8 mouse cellular contexts compared by ENCODE assay signal in genomic region chr17:24205284-24205888, GRCm38 (mm10). TPM values are rescaled to one million over a fixed set of nuclear protein-coding genes. Genes with fewer than 3 reads are reported as not detected.
DNase-seq lines count a peak whose midpoint lies in the region; ATAC-seq and TF ChIP-seq lines count a peak whose summit lies in the region.

Tbc1d24 (minus strand) TSS chr17:24205562.

- WGBS in embryonic facial prominence, embryonic 13.5 days, result under 1% methylated on average over 59 of the region's 65 CpGs
- under 1% methylated on average over 65 of the region's 65 CpGs for whole genome bisulfite sequencing in kidney, adult 2 months
- WGBS in limb, embryonic 11.5 days, result under 1% methylated on average over 65 of the region's 65 CpGs
- under 1% methylated on average over 52 of the region's 65 CpGs for WGBS in midbrain, embryonic 13.5 days

- H3K9ac ChIP-seq in embryonic facial prominence, embryonic 13.5 days, result peak within 1 kb of the TSS; percentile 89
- H3K9ac ChIP-seq in limb, embryonic 11.5 days (ENCODE audit: low read length), result peak within 1 kb of the TSS; percentile 67
- H3K9ac ChIP-seq in midbrain, embryonic 13.5 days (replicated peaks), result peak within 1 kb of the TSS; percentile 86

- no peak for TF ChIP-seq CTCF in kidney, adult 2 months (conservative IDR thresholded peaks at IDR 0.05; ENCODE audit: insufficient read depth, insufficient read length, low read depth, low read length)

- H3K27ac ChIP-seq in embryonic facial prominence, embryonic 13.5 days, result peak within 1 kb of the TSS; percentile 60
- no peak within 1 kb of the TSS for H3K27ac ChIP-seq in kidney, adult 2 months (ENCODE audit: insufficient read depth, low read depth, low read length)
- H3K27ac ChIP-seq in limb, embryonic 11.5 days (replicated peaks; ENCODE audit: low read depth, low read length), result no peak within 1 kb of the TSS
- H3K27ac ChIP-seq in midbrain, embryonic 13.5 days, result peak within 1 kb of the TSS; percentile 72

- TF ChIP-seq POLR2A in kidney, adult 2 months (IDR thresholded peaks at IDR 0.05; ENCODE audit: low read depth, low read length), result no peak

- no peaks in the 10 kb centered on the region for H3K9me3 ChIP-seq in embryonic facial prominence, embryonic 13.5 days
- H3K9me3 ChIP-seq in limb, embryonic 11.5 days (ENCODE audit: control insufficient read depth, low read length), result no peaks in the 10 kb centered on the region
- no peaks in the 10 kb centered on the region for H3K9me3 ChIP-seq in midbrain, embryonic 13.5 days

- peak; percentile 65 for ATAC-seq in embryonic facial prominence, embryonic 13.5 days (ENCODE audit: insufficient number of reproducible peaks, insufficient read depth, low FRiP score, low TSS enrichment, low read depth)
- peak; percentile 48 for ATAC-seq in limb, embryonic 11.5 days (ENCODE audit: insufficient number of reproducible peaks, low FRiP score, low TSS enrichment, low read depth)
- peak; percentile 77 for ATAC-seq in midbrain, embryonic 13.5 days

- peaks cover 5% of the 10 kb centered on the region; the same call in 1 of the 2 replicates for H3K27me3 ChIP-seq in embryonic facial prominence, embryonic 13.5 days
- H3K27me3 ChIP-seq in kidney, adult 2 months (replicated peaks; ENCODE audit: control insufficient read depth, insufficient read depth, low read length), result no peaks in the 10 kb centered on the region
- H3K27me3 ChIP-seq in limb, embryonic 11.5 days (ENCODE audit: control insufficient read depth, insufficient read depth, low read length), result peaks cover 3% of the 10 kb centered on the region; the same call in 1 of the 2 replicates
- H3K27me3 ChIP-seq in midbrain, embryonic 13.5 days, result peaks cover 21% of the 10 kb centered on the region

- H3K36me3 ChIP-seq in embryonic facial prominence, embryonic 13.5 days, result no peaks in the 10 kb centered on the region
- no peaks in the 10 kb centered on the region for H3K36me3 ChIP-seq in kidney, adult 2 months (ENCODE audit: control insufficient read depth, insufficient read depth, low read length)
- H3K36me3 ChIP-seq in limb, embryonic 11.5 days (ENCODE audit: control insufficient read depth, insufficient read depth, low read length), result no peaks in the 10 kb centered on the region
- H3K36me3 ChIP-seq in midbrain, embryonic 13.5 days, result no peaks in the 10 kb centered on the region

- peaks cover 71% of the 10 kb centered on the region for H3K4me1 ChIP-seq in embryonic facial prominence, embryonic 13.5 days
- peaks cover 4% of the 10 kb centered on the region; the same call in 1 of the 2 replicates for H3K4me1 ChIP-seq in kidney, adult 2 months (ENCODE audit: control insufficient read depth, insufficient read depth, low read length)
- H3K4me1 ChIP-seq in limb, embryonic 11.5 days (ENCODE audit: control insufficient read depth, insufficient read depth, low read length), result peaks cover 56% of the 10 kb centered on the region
- peaks cover 79% of the 10 kb centered on the region for H3K4me1 ChIP-seq in midbrain, embryonic 13.5 days (replicated peaks)

- peak within 1 kb of the TSS; percentile 71 for H3K4me3 ChIP-seq in embryonic facial prominence, embryonic 13.5 days
- peak within 1 kb of the TSS; percentile 54 for H3K4me3 ChIP-seq in kidney, adult 2 months (ENCODE audit: insufficient read depth, low read depth, low read length)
- H3K4me3 ChIP-seq in limb, embryonic 11.5 days (ENCODE audit: low read depth, low read length), result peak within 1 kb of the TSS; percentile 62
- peak within 1 kb of the TSS; percentile 69 for H3K4me3 ChIP-seq in midbrain, embryonic 13.5 days (replicated peaks)

- peak within 1 kb of the TSS; percentile 96 for H3K4me2 ChIP-seq in embryonic facial prominence, embryonic 13.5 days
- peak within 1 kb of the TSS; percentile 86 for H3K4me2 ChIP-seq in limb, embryonic 11.5 days (ENCODE audit: low read depth, severe bottlenecking)
- H3K4me2 ChIP-seq in midbrain, embryonic 13.5 days (replicated peaks), result peak within 1 kb of the TSS; percentile 80

- DNase-seq in 416B (ENCODE audit: low read depth), result peak; percentile 90
- DNase-seq in adrenal gland, postnatal 4 days (ENCODE audit: low spot score in 2 of 2), result peak; percentile 83 to 84
- peak; percentile 93 to 95 for DNase-seq in heart, adult 18-20 months
- peak; percentile 94 for DNase-seq in kidney, adult 2 months
- peak; percentile 95 for DNase-seq in limb, embryonic 11.5 days (ENCODE audit: low spot score)
- DNase-seq in spleen, adult 12 weeks (ENCODE audit: low spot score), result peak; percentile 84

RNA-seq across cellular contexts. Expression of gene Tbc1d24, which starts in this region (rescaled TPM):
- total RNA-seq in adrenal gland, postnatal 4 days (2021), result 10 to 100 TPM; 13.7 to 15.9 TPM
- polyA plus RNA-seq in embryonic facial prominence, embryonic 13.5 days (2015; fragmentation: Nextera tagmentation; extraction: Ambion mirVana), result 10.2 and 10.3 TPM in 2 replicates
- 10 to 100 TPM; 12.3 to 14.4 TPM for total RNA-seq in heart, adult 18-20 months (2021)
- 14.4 and 15.0 TPM in 2 replicates for polyA plus RNA-seq in kidney, adult 2 months (2012; rRNA removed)
- polyA plus RNA-seq in limb, embryonic 11.5 days (2014; fragmentation: Nextera tagmentation; extraction: Ambion mirVana), result 5.0 and 5.2 TPM in 2 replicates
- polyA plus RNA-seq in midbrain, embryonic 13.5 days (2015; fragmentation: Nextera tagmentation; extraction: Ambion mirVana), result 19.2 and 20.4 TPM in 2 replicates

Comparison
In these comparisons a context has a peak if more than half of its experiments do, and no peak if none do; other contexts are left out.
1. H3K27ac ChIP-seq: peak in embryonic facial prominence, embryonic 13.5 days (single experiment) and midbrain, embryonic 13.5 days (single experiment); none in kidney, adult 2 months (single experiment) and limb, embryonic 11.5 days (single experiment).
2. Peak in every context shown above with its lines, with median percentiles within 50 percentile points of each other: DNase-seq, ATAC-seq, H3K4me2 ChIP-seq, H3K4me3 ChIP-seq and H3K9ac ChIP-seq.